ENCODE assay signal across 22 mouse cellular contexts in the genomic region with DNA sequence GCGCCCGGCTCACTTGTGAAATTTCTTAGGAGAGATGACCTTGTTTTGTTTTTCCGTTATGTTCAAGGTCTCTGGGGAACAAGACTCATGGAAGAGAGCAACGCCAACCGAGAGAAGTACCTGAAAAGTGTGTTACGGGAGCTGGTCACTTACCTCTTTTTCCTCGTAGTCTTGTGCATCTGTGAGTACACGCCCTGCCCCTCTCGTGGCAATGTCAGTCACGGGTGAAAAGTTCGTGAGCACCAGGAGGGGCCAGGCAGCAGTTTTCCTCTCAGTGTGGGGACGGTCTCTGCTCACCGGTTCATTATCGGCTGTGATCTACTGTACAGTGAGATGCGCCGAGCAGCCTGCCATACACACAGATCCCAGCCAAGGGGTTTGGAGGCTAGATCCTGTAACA.
"Had no signal": no experiment of that assay in that cellular context is flagged by ENCODE, and none has a peak within 500 bp of the region (broad histone marks: within the 10 kb centered on the region; RNA-seq: fewer than 3 reads in every experiment).

No protein-coding gene starts in this region.

- H3K9me3 ChIP-seq: lung, embryonic 15.5 days; megakaryocyte, embryonic 14.5 days; midbrain, embryonic 13.5 days; neural tube, embryonic 13.5 days; neural tube, embryonic 15.5 days had no signal

- H3K27ac ChIP-seq: lung, embryonic 15.5 days; macrophage; midbrain, embryonic 13.5 days; neural tube, embryonic 13.5 days; neural tube, embryonic 15.5 days had no signal

- H3K4me3 ChIP-seq: lung, embryonic 15.5 days; megakaryocyte, embryonic 14.5 days; midbrain, embryonic 13.5 days; myocyte; neural tube, embryonic 13.5 days; neural tube, embryonic 15.5 days had no signal

- ATAC-seq: liver, postnatal 0 days; lung, postnatal 0 days; midbrain, embryonic 13.5 days; midbrain, embryonic 16.5 days had no signal

- H3K4me1 ChIP-seq: megakaryocyte, embryonic 14.5 days had no signal

- H3K27me3 ChIP-seq: lung, embryonic 15.5 days; megakaryocyte, embryonic 14.5 days; midbrain, embryonic 13.5 days; neural tube, embryonic 13.5 days; neural tube, embryonic 15.5 days had no signal

- H3K4me2 ChIP-seq: lung, embryonic 15.5 days; midbrain, embryonic 11.5 days; midbrain, embryonic 13.5 days; neural tube, embryonic 13.5 days; neural tube, embryonic 15.5 days had no signal

- DNase-seq: liver, postnatal 0 days; lung, adult 2 months; lung, postnatal 14 days; lung, postnatal 36 days; retina, postnatal 1 day; right cerebral cortex, adult 18-20 months; right cerebral cortex, postnatal 25 days; right cerebral cortex, postnatal 4 days; spleen, adult 18-20 months; thymus, adult 18-20 months; thymus, postnatal 14 days; thymus, postnatal 36 days had no signal

- H3K9ac ChIP-seq: liver, postnatal 0 days; lung, embryonic 15.5 days; midbrain, embryonic 13.5 days; neural tube, embryonic 13.5 days; neural tube, embryonic 15.5 days had no signal
